Mouse (Mus musculus) midbrain, embryonic 10.5 days (tissue): ENCODE measurements at regions not wholly inside any gene's neighbourhood (a gene's known extent, or its start where the extent isn't known, plus 50 kb on each side); places are given as distances from the start of the nearest gene placed in this dataset.

Experiments used
- DNase-seq: peaks from one replicate; pipeline ENCODE4 v3.0.0-alpha.2; 2017; ENCODE audit warnings: low spot score
- H3K27ac ChIP-seq: fragments of 300-500 bp; sonication (generic); replicated peaks from 2 replicates; pipeline ENCODE4 v1.5.1; 2016; ENCODE audit warnings: mild to moderate bottlenecking
- H3K27me3 ChIP-seq: fragments of 300-500 bp; sonication (generic); 2 replicates; pipeline ENCODE4 v1.6.1; 2016; ENCODE audit warnings: low read depth, mild to moderate bottlenecking; ENCODE audit not compliant: poor library complexity, severe bottlenecking
- H3K36me3 ChIP-seq: fragments of 300-500 bp; sonication (generic); 2 replicates; pipeline ENCODE4 v1.6.1; 2016; ENCODE audit warnings: mild to moderate bottlenecking, moderate library complexity
- H3K4me1 ChIP-seq: fragments of 300-500 bp; sonication (generic); 2 replicates; pipeline ENCODE4 v1.6.1; 2016
- H3K4me3 ChIP-seq: fragments of 300-500 bp; sonication (generic); 2 replicates; pipeline ENCODE4 v1.5.1; 2016; ENCODE audit warnings: mild to moderate bottlenecking, moderate library complexity
- H3K9me3 ChIP-seq: fragments of 300-500 bp; sonication (generic); replicated peaks from 2 replicates; pipeline ENCODE4 v1.6.1; 2016; ENCODE audit warnings: mild to moderate bottlenecking
- WGBS: fragments of 180-500 bp; shearing (Covaris S2); methylation state at CpG from one replicate; pipeline ENCODE4 v1.1.7; 2016; 5-methylcytosine and 5-hydroxymethylcytosine counted together

DNA sequence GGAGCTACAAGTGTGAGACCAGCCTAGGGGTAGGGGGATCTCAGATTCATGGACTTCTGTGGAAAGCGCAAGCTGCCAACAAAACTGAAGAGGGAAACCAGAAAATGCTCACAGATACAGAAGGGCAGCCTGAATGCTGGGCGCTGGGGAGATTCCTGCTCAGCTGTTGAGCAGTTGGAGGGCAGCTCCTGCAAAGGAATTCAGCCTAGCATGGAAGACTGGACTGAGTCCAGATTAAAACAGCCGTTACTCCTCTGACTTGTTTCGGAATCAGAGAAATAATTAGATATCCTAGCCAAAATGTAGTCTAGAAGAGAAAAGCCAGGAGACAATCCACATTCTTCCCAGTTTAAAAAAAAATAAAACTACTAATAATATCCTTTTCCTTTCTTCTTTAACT is 83.7 kb downstream of the Asb9 start:
- Histone ChIP-seq H3K9me3 (no peaks in the 10 kb centered on the region), H3K27ac (no peak overlapping the region), H3K4me1 (no peaks in the 10 kb centered on the region), H3K36me3 (no peaks in the 10 kb centered on the region), H3K4me3 (no peak overlapping the region), H3K27me3 (peaks cover 78% of the 10 kb centered on the region)
- 78% methylated on average over 4 of the region's 4 CpGs for WGBS
- DNase-seq = no peak
